Mouse (Mus musculus) heart, adult 2 months (tissue): ENCODE results near the gene Pitpnb. TPM values are rescaled to one million over a fixed set of nuclear protein-coding genes. Genes with fewer than 3 reads are reported as not detected.
A peak's percentile ranks its signal among the peaks of the same experiment; 100 is the strongest.

Experiments
- DNase-seq, 2 experiments: peaks; one replicate each; pipeline ENCODE4 v3.0.0; 2021
- H3K27ac ChIP-seq: fragments of 200-600 bp; 2 replicates; pipeline ENCODE4 v1.8.1; 2022
- H3K27me3 ChIP-seq: fragments of 200-500 bp; 2 replicates; pipeline ENCODE4 v1.6.1; 2012; ENCODE audit warnings: mild to moderate bottlenecking, low read length, inconsistent platforms, mixed read lengths; ENCODE audit not compliant: control insufficient read depth, insufficient read depth
- H3K36me3 ChIP-seq: fragments of 200-500 bp; 2 replicates; pipeline ENCODE4 v1.6.1; 2012; ENCODE audit warnings: low read length, inconsistent platforms; ENCODE audit not compliant: control insufficient read depth, insufficient read depth
- H3K4me1 ChIP-seq: fragments of 200-500 bp; 2 replicates; pipeline ENCODE4 v1.6.1; 2011; ENCODE audit warnings: low read length; ENCODE audit not compliant: control insufficient read depth, insufficient read depth
- H3K4me3 ChIP-seq: fragments of 200-600 bp; 2 replicates; pipeline ENCODE4 v1.8.1; 2022
- H3K79me2 ChIP-seq: fragments of 200-500 bp; replicated peaks from 2 replicates; pipeline ENCODE4 v1.6.1; 2012; ENCODE audit warnings: mild to moderate bottlenecking, inconsistent platforms, low read length, moderate library complexity, mixed read lengths; ENCODE audit not compliant: control insufficient read depth, insufficient read depth
- H3K9ac ChIP-seq: fragments of 200-500 bp; 2 replicates; pipeline ENCODE4 v1.6.1; 2012; ENCODE audit warnings: low read depth, mild to moderate bottlenecking, control low read depth, inconsistent platforms, low read length, mixed read lengths
- CTCF ChIP-seq: fragments of 200-600 bp; IDR thresholded peaks from 2 replicates; pipeline ENCODE4 v1.8.1; 2022; ENCODE audit warnings: antibody characterized with exemption, mild to moderate bottlenecking, moderate library complexity
- EP300 ChIP-seq: fragments of 200-500 bp; IDR thresholded peaks from 2 replicates; pipeline ENCODE4 v1.6.1; 2011; ENCODE audit warnings: low read depth, low read length, control low read depth; ENCODE audit not compliant: insufficient read depth
- POLR2A ChIP-seq: fragments of 200-500 bp; IDR thresholded peaks from 2 replicates; pipeline ENCODE4 v1.6.1; 2011; ENCODE audit warnings: mild to moderate bottlenecking, low read depth, low read length, control low read depth; ENCODE audit not compliant: insufficient read depth
- WGBS: fragments of 180-500 bp; shearing (Covaris S2); methylation state at CpG from one replicate; pipeline ENCODE4 v1.1.7; 2018; 5-methylcytosine and 5-hydroxymethylcytosine counted together
- intact Hi-C: fragments of 180-260 bp; cut with DNase I; formaldehyde crosslinking; loops from one replicate; pipeline ENCODE4 v1.15.1; 2025
- polyA plus RNA-seq: library from polyadenylated mRNA; depleted of rRNA; stranded (reverse); fragments of >200 nt; gene quantifications from 2 replicates; pipeline ENCODE4 v1.2.3, GENCODE M21; 2012
- total RNA-seq, 2 experiments: library from RNA; stranded (reverse); gene quantifications; 2 replicates each; pipeline ENCODE4 v1.2.3; 2021

The Pitpnb gene
- total and polyA plus RNA-seq, 3 experiments = 32.4 to 41.9 (median 39.4) TPM

DNA sequence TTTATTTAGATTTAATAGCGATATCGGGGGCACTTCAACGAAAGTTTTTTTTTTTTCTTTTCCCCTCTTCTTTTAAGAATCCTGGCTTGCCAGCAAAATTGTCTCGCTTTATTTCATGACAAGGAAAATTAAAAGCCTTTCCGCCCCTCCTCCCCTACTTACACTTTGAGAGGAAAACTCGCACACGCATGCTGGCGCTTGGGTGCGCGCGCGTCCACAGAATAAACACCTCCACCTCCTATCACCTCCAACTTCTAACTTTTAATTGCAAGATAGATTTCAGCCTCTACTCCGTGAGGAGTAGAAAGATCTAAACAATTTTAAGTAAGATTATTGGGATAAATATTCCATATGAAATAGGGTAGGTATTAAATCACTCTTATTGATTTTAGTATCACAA lies 85.5 kb downstream of the Pitpnb start:
- peak overlapping the region; percentile 74 for H3K4me3 ChIP-seq
- 15% methylated on average over 13 of the region's 13 CpGs for WGBS

DNA sequence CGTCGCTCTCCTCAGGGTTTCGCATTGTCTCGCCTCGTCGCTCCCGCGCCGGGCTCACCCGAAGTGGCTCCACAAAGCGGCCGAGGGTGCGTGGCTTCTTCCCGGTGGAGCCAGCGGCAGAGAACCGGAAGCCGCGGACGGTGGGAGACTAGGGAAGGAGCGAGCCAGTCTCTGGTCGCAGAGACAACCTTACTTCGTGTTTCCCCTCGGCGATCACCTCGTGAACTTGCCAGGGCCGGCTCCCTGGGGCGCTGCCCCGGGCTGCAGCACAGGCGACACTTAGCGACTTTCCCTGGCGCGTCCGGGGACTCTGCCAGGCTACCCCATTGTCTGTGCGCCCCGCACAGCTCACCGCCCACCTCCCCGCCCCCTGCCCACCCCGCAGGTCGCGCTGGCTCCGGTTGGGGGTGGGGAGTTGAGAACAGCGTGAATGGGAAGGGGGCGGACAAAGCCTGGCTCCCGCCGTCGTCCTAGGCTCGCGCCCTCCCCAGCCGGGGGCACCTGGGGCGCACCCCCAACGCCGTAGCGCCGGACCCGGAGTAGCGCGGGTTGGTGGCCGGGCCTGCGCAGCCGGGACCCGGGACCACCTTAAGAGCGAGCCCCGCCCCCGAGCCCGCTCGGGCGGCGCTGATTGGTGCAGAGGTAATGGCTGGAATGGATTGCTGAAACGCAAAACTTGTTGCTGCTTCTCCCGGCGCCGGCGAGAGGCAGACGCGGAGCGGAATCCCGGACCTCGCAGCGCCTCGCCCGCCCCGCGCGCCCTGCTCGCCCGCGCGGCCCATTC lies 86.2 kb downstream of the Pitpnb start, which contains the start of gene Mn1:
Mn1 (plus strand) TSS at position 772 of the 784 bp plus-strand sequence.
- H3K27me3 ChIP-seq = no peaks in the 10 kb centered on the region
- H3K27ac ChIP-seq = peak within 1 kb of the TSS; percentile 90
- peaks cover 3% of the 10 kb centered on the region for H3K4me1 ChIP-seq
- TF ChIP-seq EP300 = 0 out of 2 replicates have a peak, but pooled peaks have one; percentile 14
- TF ChIP-seq POLR2A = peak; percentile 85
- peak; percentile 44 for TF ChIP-seq CTCF
- peaks cover 19% of the 10 kb centered on the region for H3K79me2 ChIP-seq
- WGBS = 1% methylated on average over 87 of the region's 88 CpGs
- peak within 1 kb of the TSS; percentile 99 for H3K9ac ChIP-seq
- H3K4me3 ChIP-seq = peak within 1 kb of the TSS; percentile 74
- peak; percentile 93 to 94 for DNase-seq
- intact Hi-C loops = loop anchor here (1.0 to 10.0 kb wide), 8 partner anchors 50 to 736 kb away; no protein-coding TSS in a partner anchor
- peaks cover 3% of the 10 kb centered on the region for H3K36me3 ChIP-seq

More for the DNA sequence above, 85.5 kb downstream of the Pitpnb start:
- no peak for DNase-seq
- intact Hi-C loops = loop anchor here (2.0 to 10.0 kb wide), 7 partner anchors 51 to 737 kb away; no protein-coding TSS in a partner anchor
- Histone ChIP-seq H3K27ac (peak overlapping the region; percentile 90), H3K79me2 (peaks cover 15% of the 10 kb centered on the region), H3K9ac (no peak overlapping the region), H3K27me3 (no peaks in the 10 kb centered on the region), H3K36me3 (no peaks in the 10 kb centered on the region), H3K4me1 (no peaks in the 10 kb centered on the region; the same call in 1 of the 2 replicates)
- TF ChIP-seq EP300 = no peak
- peak; percentile 64 for TF ChIP-seq CTCF

DNA sequence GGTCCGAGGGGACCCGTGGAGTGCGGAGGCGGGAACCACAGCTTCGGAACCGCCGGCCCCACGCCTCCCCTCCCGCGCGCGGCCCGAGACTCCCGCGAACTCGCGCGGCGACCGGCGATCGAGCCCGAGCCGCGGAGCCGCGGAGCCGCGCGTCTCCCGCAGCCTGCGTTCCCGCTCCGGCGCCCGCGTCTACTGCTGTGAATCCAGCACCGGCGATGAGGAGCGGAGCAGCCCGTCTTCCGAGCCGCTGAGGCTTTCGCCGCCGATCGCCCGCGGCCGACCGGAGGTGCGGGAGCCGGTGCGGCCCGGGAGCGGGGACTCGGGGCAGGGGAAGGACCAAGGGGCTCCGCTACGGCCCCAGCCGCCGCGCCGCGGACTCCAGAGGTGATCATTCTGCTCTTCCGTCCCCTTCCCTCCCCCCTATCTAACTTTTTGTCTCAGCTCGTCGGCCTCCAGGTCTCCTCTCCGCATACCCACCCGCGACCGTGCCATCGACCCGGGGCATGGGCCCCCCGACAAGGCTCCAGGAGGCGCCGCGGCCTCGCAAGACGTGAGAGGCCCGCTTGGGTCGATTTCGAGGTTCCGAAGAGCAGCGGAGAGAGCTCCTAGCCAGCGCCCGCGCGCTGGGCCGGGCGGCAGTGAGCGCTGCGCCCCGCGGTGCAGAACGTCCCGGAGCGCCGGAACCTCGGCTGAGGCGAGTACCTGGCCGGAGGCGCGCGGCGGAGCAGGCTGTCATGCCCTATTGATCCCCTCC lies 87.0 kb downstream of the Pitpnb start:
- TF ChIP-seq CTCF (no peak), POLR2A (no peak), EP300 (no peak)
- peaks cover 6% of the 10 kb centered on the region for H3K36me3 ChIP-seq
- H3K4me3 ChIP-seq = peak overlapping the region; percentile 74
- under 1% methylated on average over 88 of the region's 105 CpGs for WGBS
- intact Hi-C loops = loop anchor here (1.0 to 10.0 kb wide), 8 partner anchors 49 to 735 kb away; no protein-coding TSS in a partner anchor
- peak overlapping the region; percentile 90 for H3K27ac ChIP-seq
- DNase-seq = peak; percentile 57 to 77
- peaks cover 19% of the 10 kb centered on the region for H3K79me2 ChIP-seq
- peak overlapping the region; percentile 99 for H3K9ac ChIP-seq
- no peaks in the 10 kb centered on the region for H3K27me3 ChIP-seq
- peaks cover 4% of the 10 kb centered on the region for H3K4me1 ChIP-seq

DNA sequence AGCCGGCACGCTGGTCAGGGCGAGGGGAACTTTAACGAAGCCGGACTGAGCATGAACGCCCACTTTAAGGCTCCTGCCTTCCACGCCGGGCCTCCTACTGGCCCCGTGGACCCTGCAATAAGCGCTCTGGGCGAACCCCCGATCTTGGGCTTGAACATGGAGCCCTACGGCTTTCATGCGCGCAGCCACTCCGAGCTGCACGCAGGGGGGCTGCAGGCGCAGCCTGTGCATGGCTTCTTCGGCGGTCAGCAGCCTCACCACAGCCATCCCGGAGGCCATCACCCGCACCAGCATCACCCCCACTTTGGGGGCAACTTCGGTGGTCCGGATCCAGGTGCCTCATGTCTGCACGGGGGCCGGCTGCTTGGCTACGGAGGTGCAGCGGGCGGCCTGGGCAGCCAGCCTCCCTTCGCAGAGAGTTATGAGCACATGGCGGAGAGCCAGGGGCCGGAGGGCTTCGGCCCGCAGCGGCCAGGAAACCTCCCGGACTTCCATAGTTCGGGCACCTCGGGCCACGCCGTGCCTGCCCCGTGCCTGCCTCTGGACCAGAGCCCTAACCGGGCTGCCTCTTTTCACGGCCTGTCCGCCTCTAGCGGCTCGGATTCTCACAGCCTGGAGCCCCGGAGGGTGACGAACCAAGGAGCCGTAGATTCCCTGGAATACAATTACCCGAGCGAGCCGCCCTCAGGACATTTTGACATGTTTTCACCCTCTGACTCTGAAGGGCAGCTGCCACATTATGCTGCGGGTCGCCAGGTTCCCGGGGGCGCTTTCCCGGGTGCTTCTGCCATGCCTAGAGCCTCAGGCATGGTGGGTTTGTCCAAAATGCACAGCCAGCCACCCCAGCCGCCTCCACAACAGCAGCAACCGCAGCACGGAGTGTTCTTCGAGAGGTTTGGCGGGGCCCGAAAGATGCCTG lies 87.9 kb downstream of the Pitpnb start:
- peak overlapping the region; percentile 74 for H3K4me3 ChIP-seq
- intact Hi-C loops = loop anchor here (5.0 to 10.0 kb wide), 2 partner anchors 384 to 476 kb away; no protein-coding TSS in a partner anchor
- H3K4me1 ChIP-seq = peaks cover 4% of the 10 kb centered on the region
- TF ChIP-seq CTCF (no peak), POLR2A (no peak), EP300 (no peak)
- WGBS = 17% methylated on average over 63 of the region's 63 CpGs
- peak overlapping the region; percentile 90 for H3K27ac ChIP-seq
- peak; percentile 55 to 71 for DNase-seq
- peaks cover 21% of the 10 kb centered on the region for H3K79me2 ChIP-seq
- peaks cover 6% of the 10 kb centered on the region for H3K36me3 ChIP-seq
- peak overlapping the region; percentile 80 for H3K9ac ChIP-seq
- H3K27me3 ChIP-seq = no peaks in the 10 kb centered on the region
